Mouse (Mus musculus) liver, embryonic 16.5 days (tissue): ENCODE results near the gene Syf2. TPM values are rescaled to one million over a fixed set of nuclear protein-coding genes. Genes with fewer than 3 reads are reported as not detected.
A peak's percentile ranks its signal among the peaks of the same experiment; 100 is the strongest.

ENCODE experiments used
- ATAC-seq: fragments of 200-750 bp; cut with Nextera tagmentation; 2 replicates; pipeline ENCODE4 v1.8.0; 2017; ENCODE audit warnings: low read depth, mild to moderate bottlenecking, moderate number of reproducible peaks, moderate library complexity
- H3K27ac ChIP-seq: fragments of 300-500 bp; sonication (generic); 2 replicates; pipeline ENCODE4 v1.5.1; 2014; ENCODE audit warnings: mild to moderate bottlenecking, low read length
- H3K27me3 ChIP-seq: fragments of 300-500 bp; sonication (generic); 2 replicates; pipeline ENCODE4 v1.6.1; 2014; ENCODE audit warnings: low read depth, low read length, mixed read lengths; ENCODE audit not compliant: control insufficient read depth, insufficient read depth
- H3K36me3 ChIP-seq: fragments of 300-500 bp; sonication (generic); 2 replicates; pipeline ENCODE4 v1.6.1; 2014; ENCODE audit warnings: mild to moderate bottlenecking; ENCODE audit not compliant: control insufficient read depth, insufficient read depth
- H3K4me1 ChIP-seq: fragments of 300-500 bp; sonication (generic); 2 replicates; pipeline ENCODE4 v1.6.1; 2014; ENCODE audit warnings: low read depth, low read length, mixed read lengths; ENCODE audit not compliant: control insufficient read depth
- H3K4me2 ChIP-seq: fragments of 300-500 bp; sonication (generic); 2 replicates; pipeline ENCODE4 v1.6.1; 2014; ENCODE audit warnings: low read depth, low read length, mixed read lengths
- H3K4me3 ChIP-seq: fragments of 300-500 bp; sonication (generic); 2 replicates; pipeline ENCODE4 v1.5.1; 2014; ENCODE audit warnings: low read depth, mild to moderate bottlenecking, low read length
- H3K9ac ChIP-seq: fragments of 300-500 bp; sonication (generic); 2 replicates; pipeline ENCODE4 v1.6.1; 2014; ENCODE audit warnings: low read depth, low read length
- H3K9me3 ChIP-seq: fragments of 300-500 bp; sonication (generic); replicated peaks from 2 replicates; pipeline ENCODE4 v1.6.1; 2016; ENCODE audit warnings: low read length; ENCODE audit not compliant: control insufficient read depth
- WGBS: fragments of 180-500 bp; shearing (Covaris S2); extraction: QIAGEN DNeasy Blood & Tissue Kit; methylation state at CpG from one replicate; pipeline ENCODE4 v1.1.7; 2014; ENCODE audit not compliant: insufficient replicate concordance; 5-methylcytosine and 5-hydroxymethylcytosine counted together
- polyA plus RNA-seq: library from polyadenylated mRNA; unstranded; fragments of >200 nt; fragmentation: Nextera tagmentation; extraction: Ambion mirVana; gene quantifications from 2 replicates; pipeline ENCODE4 v1.2.1, GENCODE M21; 2015

Syf2 gene
- polyA plus RNA-seq, 1 experiment from 2014 or later, result 43.9 TPM

DNA sequence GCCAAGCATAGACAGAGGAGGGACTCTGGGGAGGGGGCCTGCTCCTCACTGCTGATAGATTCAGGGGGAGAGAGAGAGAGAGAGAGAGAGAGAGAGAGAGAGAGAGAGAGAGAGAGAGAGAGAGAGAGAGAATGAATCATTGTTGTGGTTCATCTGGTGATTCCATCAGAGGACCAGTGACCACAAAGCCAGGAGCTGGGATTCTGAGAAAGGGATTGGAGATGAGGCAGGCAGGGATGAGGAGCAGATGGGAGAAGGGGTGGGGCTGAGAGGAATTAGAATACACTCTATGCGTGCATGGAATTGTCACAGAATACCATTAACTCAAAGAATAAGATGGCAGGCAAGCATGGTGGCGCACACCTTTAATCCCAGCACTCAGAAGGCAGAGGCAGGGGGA lies 24.5 kb downstream of the Syf2 start:
- Histone ChIP-seq H3K4me3 (no peak overlapping the region), H3K36me3 (no peaks in the 10 kb centered on the region), H3K9me3 (no peaks in the 10 kb centered on the region), H3K4me1 (peaks cover 6% of the 10 kb centered on the region), H3K27ac (no peak overlapping the region), H3K9ac (no peak overlapping the region), H3K4me2 (no peak overlapping the region), H3K27me3 (peaks cover 31% of the 10 kb centered on the region)
- ATAC-seq, result no peak
- 87% methylated on average over 2 of the region's 2 CpGs for WGBS

DNA sequence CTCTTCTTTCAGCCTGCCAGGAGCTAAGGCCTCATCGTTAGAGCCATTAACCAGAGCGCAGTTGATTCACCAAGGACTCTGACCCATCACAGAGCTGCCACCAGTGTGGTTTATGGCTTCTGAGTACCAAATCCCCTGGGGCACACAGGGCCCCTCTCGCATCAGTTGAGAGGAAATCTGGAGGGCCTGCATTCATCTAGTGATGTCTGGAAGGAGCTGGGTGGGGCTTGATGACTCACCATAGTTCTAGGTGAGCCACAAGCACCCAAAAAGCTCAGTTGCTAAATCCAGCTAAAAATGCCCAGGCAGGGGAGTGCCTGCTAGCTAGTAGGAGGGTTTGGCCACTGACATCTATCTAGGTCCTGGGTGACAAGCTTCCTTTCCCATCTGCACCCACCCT lies 25.1 kb downstream of the Syf2 start:
- H3K9ac ChIP-seq, result no peak overlapping the region
- H3K36me3 ChIP-seq, result no peaks in the 10 kb centered on the region
- H3K4me1 ChIP-seq, result peaks cover 6% of the 10 kb centered on the region
- H3K4me2 ChIP-seq, result no peak overlapping the region
- ATAC-seq, result peak; percentile 21; the same call in 1 of the 2 replicates
- H3K27ac ChIP-seq, result no peak overlapping the region
- no peak overlapping the region for H3K4me3 ChIP-seq
- no peaks in the 10 kb centered on the region for H3K9me3 ChIP-seq
- 38% methylated on average over 3 of the region's 3 CpGs for WGBS
- peaks cover 34% of the 10 kb centered on the region for H3K27me3 ChIP-seq

DNA sequence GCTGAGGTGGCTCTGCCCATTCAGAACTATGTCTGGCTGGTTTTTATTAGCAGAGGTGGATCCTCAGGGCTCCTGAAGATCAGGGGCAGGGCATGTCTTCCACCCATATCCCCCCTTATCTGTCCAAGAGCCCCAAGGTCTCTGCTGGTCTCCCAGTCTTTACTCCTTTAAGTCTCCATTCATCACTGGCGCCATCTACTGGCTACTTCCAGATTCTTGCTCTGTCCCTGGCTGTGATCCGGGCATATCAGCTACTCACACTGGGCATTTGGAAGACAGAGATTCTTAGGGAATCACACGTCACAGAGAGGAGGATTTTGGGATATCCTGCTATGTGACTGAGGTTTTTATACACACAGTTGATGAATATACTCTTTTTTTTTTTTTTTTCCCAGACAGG lies 25.6 kb downstream of the Syf2 start:
- Histone ChIP-seq H3K27me3 (peaks cover 35% of the 10 kb centered on the region), H3K27ac (no peak overlapping the region), H3K9ac (no peak overlapping the region), H3K4me1 (peaks cover 6% of the 10 kb centered on the region), H3K36me3 (no peaks in the 10 kb centered on the region), H3K9me3 (no peaks in the 10 kb centered on the region), H3K4me3 (no peak overlapping the region), H3K4me2 (no peak overlapping the region)
- peak; percentile 54; the same call in 1 of the 2 replicates for ATAC-seq
- 8% methylated on average over 3 of the region's 3 CpGs for WGBS

DNA sequence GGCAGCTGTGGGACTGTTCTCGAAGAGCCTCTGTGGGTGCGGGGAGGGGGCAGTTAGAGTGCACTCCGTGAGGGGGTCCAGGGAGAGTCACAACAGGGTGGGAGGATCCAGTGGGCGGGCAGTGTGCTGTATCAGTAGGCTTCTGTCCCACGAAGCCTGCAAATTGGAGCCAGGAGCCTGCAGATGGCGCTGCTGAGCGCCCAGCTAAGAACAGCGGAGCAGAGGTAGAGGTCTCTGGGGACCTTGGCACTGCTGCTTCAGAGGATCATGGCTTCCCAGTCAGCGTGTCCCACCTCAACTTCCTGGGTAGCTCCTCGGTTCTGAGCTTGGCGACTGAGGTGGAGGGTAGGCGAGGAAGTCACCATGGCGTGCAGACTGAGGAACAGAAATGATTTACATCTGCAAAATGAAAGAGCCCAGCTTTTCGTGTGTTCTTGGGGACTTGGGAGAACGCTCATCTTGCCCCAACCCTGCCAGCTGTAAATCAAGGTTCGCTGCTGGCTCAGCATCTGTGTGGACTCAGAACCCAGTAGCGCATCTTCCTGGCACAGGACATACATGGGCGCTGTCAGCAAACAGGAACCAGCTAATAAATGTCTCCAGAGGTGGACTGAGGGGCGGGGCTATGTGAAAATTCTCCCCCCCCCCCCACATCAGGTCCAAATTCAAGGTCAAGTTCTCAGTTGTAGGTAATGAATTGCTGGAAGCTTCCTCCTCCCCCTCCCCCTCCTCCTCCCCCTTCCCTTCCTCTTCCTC lies 32.5 kb downstream of the Syf2 start:
- Histone ChIP-seq H3K4me2 (peak overlapping the region; percentile 60), H3K9me3 (no peaks in the 10 kb centered on the region), H3K27ac (no peak overlapping the region), H3K4me3 (peak overlapping the region; percentile 44), H3K27me3 (peaks cover 13% of the 10 kb centered on the region), H3K4me1 (peaks cover 12% of the 10 kb centered on the region), H3K36me3 (no peaks in the 10 kb centered on the region), H3K9ac (peak overlapping the region; percentile 54)
- ATAC-seq, result peak; percentile 78
- 15% methylated on average over 19 of the region's 19 CpGs for WGBS

DNA sequence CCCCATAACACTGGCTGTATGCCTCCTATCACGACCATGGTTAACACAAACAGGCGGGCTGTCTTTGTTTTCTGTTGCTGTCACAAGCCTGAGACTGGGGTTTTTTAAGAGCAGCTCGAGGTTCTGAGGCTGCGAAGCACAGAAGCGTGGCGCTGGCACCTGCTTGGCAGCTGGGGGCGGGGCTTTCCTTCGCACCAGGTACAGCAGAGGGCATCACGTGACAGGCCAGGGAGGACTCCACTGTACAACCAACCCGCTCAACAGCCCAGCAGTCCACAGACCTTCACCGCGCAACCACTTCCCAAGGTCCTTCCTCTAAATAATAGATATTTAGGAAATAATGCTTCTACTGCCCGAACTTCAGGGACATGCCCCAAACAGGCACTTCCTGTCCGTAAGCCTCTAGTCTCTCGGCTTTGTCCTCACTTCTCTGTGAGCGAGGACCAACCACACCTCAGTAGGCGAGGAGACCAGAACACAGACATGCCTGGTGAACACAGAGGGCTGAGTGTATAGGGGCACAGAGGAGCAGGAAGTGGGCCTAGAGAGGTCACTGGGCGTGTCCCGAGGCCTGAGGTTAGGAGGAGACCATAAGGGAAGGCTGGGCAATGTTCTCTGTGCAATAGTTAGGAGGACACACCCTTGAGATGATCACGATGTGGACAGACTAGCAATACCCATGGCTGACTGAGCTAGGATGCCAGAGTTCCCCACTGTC lies 37.3 kb downstream of the Syf2 start:
- H3K4me2 ChIP-seq, result peak overlapping the region; percentile 2; the same call in 1 of the 2 replicates
- no peak overlapping the region for H3K4me3 ChIP-seq
- H3K4me1 ChIP-seq, result peaks cover 25% of the 10 kb centered on the region
- no peaks in the 10 kb centered on the region for H3K9me3 ChIP-seq
- H3K27ac ChIP-seq, result no peak overlapping the region
- H3K27me3 ChIP-seq, result no peaks in the 10 kb centered on the region
- no peak overlapping the region for H3K9ac ChIP-seq
- H3K36me3 ChIP-seq, result no peaks in the 10 kb centered on the region
- ATAC-seq, result peak; percentile 70
- 53% methylated on average over 20 of the region's 20 CpGs for WGBS

DNA sequence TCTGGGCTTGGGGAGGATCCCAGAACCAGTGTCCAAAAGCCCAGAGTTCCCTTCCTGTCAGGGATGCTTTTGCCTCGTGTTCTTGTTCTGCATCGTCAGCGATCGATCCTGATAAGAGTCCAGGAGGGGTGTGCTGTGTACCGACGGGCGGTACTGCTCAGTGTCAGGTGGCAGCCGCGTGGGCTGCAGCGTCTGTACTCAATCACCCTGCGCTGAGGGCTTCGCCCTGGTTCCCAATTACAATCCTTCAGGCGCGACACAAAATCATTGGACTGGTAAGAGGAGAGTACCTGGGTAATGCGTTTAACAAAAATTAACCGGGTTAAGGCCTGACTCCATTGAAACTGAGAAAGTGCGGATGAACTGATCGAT lies 37.9 kb downstream of the Syf2 start:
- Histone ChIP-seq H3K4me3 (no peak overlapping the region), H3K4me2 (peak overlapping the region; percentile 2; the same call in 1 of the 2 replicates), H3K27ac (no peak overlapping the region), H3K36me3 (no peaks in the 10 kb centered on the region), H3K27me3 (no peaks in the 10 kb centered on the region), H3K4me1 (peaks cover 21% of the 10 kb centered on the region), H3K9ac (no peak overlapping the region), H3K9me3 (no peaks in the 10 kb centered on the region)
- 65% methylated on average over 18 of the region's 18 CpGs for WGBS
- ATAC-seq, result peak; percentile 58

DNA sequence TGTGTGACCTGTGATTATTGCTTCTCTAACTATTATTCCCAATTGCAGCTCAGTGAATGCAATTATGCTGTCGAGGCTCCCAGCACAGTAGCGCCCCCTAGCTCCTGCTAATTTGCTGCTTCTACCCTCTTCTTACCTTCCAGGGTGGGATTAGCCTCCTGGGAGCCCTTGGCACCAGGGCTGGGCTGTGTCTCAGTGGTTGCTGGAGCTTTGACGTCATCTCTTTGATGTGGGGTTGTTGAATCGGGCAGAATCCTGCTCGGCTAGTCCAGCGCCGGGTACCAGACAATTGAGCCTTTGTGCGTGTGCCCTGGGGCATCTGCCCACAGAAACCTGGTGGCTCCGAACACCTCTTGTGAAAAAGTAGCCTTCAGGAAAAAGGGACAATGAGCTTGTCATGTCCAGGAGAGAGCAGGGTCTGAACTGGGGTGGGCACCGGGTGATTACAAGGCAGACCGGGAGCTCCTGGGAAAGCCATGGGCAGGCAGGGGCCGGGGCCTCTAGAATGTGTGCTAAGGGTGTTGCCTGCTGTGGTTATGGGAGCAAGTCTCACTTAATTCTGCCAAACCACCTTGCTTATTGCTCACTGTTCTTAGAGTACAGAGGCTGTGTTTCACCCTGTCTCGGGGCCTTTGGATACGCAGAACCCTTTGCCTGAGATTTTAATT lies 44.7 kb downstream of the Syf2 start:
- no peak overlapping the region for H3K27ac ChIP-seq

DNA sequence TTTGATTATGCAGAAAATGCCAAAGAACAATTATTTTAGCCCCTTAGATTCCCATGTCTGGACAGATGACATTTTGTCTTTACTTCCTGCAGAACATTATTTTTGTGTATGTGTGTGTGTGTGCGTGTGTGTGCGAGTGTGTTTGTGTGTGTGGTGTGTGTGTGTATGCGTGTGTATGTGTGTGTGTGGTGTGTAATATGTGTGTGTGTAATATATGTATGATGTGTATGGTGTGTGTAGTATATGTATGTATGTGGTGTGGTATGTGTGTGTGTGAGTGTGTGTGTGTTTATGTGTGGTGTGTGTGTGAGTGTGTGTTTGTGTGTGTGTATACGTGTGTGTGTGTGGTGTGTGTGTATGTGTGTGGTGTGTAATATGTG lies 45.2 kb downstream of the Syf2 start:
- H3K4me1 ChIP-seq, result peaks cover 8% of the 10 kb centered on the region
- H3K27ac ChIP-seq, result no peak overlapping the region
- ATAC-seq, result no peak
- WGBS, result 91% methylated on average over 4 of the region's 4 CpGs
- no peak overlapping the region for H3K9ac ChIP-seq
- H3K4me2 ChIP-seq, result no peak overlapping the region
- no peaks in the 10 kb centered on the region for H3K9me3 ChIP-seq
- no peaks in the 10 kb centered on the region for H3K36me3 ChIP-seq
- no peak overlapping the region for H3K4me3 ChIP-seq
- no peaks in the 10 kb centered on the region for H3K27me3 ChIP-seq

More for the DNA sequence above, 44.7 kb downstream of the Syf2 start:
- Histone ChIP-seq H3K4me1 (peaks cover 3% of the 10 kb centered on the region), H3K9ac (no peak overlapping the region), H3K36me3 (no peaks in the 10 kb centered on the region), H3K4me2 (no peak overlapping the region), H3K4me3 (no peak overlapping the region), H3K27me3 (no peaks in the 10 kb centered on the region), H3K9me3 (no peaks in the 10 kb centered on the region)
- no peak for ATAC-seq
- 59% methylated on average over 14 of the region's 14 CpGs for WGBS

DNA sequence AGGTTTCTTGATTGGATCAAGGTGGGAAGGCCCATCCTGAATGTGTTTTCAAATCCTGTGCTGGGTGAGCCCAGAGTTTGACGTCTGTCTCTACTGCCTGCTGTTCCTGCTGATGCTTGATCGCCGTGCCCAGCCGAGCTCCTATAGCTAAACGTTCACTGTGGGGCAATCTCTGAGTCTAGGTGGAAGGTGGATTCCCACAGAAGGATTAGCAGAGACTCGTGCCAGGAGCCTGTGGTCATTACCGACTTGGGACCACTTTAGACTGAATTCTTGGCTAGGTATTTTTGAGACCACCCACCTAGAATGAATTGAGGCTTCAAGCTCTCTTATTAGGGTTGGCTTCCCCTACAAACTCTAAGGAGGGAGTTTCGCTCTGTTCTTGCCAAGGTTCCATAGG lies 48.2 kb downstream of the Syf2 start:
- no peak for ATAC-seq
- Histone ChIP-seq H3K4me2 (no peak overlapping the region), H3K27ac (no peak overlapping the region; the same call in 1 of the 2 replicates)

More for the DNA sequence above, 48.2 kb downstream of the Syf2 start:
- Histone ChIP-seq H3K4me3 (no peak overlapping the region), H3K27me3 (no peaks in the 10 kb centered on the region), H3K36me3 (no peaks in the 10 kb centered on the region), H3K4me1 (peaks cover 32% of the 10 kb centered on the region), H3K9me3 (peaks cover 3% of the 10 kb centered on the region), H3K9ac (no peak overlapping the region)
- 72% methylated on average over 8 of the region's 8 CpGs for WGBS
